Mouse (Mus musculus): ENCODE results near the gene Asic2.

The Asic2 gene

GRCm38 (mm10) chr11:80835395-80835794, 1132.9 kb downstream of the Asic2 start:
- no peak for DNase-seq
